Mouse (Mus musculus): Measurements from ENCODE around the gene Atf5.

Atf5 gene

GRCm38 (mm10) chr7:44819391-44819790, 2.9 kb upstream of the Atf5 start:
- no peak for DNase-seq

- DNase-seq = peak; percentile 28
Measured at GRCm38 (mm10) chr7:44818751-44819235, 2.3 kb upstream of the Atf5 start.

DNA sequence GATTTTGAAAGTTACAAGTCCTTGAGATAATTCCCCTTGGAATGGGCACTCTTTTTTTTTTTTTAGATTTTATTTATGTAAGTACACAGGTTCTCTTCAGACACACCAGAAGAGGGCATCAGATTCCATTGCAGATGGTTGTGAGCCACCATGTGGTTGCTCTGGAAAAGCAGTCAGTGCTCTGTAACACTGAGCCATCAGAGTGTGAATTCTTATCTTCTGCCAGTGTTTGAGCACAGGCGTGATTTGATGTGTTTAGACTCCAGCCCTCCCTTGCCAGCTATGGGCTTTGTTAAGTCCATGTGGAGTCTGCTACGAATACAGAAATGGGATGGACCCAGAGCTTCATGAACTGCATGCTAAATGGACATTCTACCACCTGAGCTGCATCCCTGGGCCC, 1.7 kb upstream of the Atf5 start:
- DNase-seq = peak; percentile 13

- no peak for DNase-seq
Measured at GRCm38 (mm10) chr7:44817441-44817840, 983 bp upstream of the Atf5 start.

DNA sequence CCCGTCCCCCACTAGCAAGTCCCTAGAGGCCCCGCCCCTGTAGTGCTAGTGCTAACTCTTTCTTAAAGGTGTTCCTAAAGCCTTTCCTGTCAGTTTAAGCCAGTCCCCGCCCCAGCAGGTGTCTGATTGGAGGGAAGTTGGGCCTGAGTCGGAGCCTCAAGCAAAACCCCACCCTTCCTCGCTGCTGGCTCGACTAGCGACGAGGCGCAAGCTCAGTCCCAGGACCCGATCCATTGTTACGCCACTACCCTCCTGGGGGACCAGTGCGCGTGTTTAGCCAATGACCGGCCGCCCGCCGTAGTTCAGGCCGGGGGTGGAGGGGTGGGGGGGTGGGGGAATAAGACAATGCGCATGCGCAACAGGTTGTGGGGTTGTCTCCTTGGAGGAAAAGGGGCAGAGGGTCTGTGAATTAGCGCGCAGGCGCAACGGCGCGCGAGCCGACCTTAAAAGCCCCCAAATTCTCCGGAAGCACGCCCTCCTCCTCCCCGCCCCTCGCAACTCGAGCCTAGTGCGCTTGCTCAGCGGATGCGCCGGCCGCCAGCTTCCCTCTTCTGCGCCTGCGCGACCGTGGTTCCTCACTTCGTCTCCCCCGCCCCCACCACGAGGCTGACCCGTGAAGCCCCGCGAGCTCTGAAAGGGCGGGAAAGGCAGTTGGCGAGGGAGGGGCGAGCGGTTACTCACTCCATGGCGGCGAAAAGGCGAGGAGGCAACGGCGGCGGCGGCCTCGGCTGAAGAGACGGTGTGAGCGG, 563 bp downstream of the Atf5 start, which contains the start of the genes Nup62 and Il4i1:
Gene Nup62 (plus strand): TSS at position 368 of the 749 bp plus-strand sequence.
Gene Il4i1 (plus strand): TSS at position 667 of the 749 bp plus-strand sequence.
- DNase-seq = peak; percentile 98

- peak; percentile 45 for DNase-seq
Measured at GRCm38 (mm10) chr7:44814952-44815553, 1.4 kb downstream of the Atf5 start.

DNA sequence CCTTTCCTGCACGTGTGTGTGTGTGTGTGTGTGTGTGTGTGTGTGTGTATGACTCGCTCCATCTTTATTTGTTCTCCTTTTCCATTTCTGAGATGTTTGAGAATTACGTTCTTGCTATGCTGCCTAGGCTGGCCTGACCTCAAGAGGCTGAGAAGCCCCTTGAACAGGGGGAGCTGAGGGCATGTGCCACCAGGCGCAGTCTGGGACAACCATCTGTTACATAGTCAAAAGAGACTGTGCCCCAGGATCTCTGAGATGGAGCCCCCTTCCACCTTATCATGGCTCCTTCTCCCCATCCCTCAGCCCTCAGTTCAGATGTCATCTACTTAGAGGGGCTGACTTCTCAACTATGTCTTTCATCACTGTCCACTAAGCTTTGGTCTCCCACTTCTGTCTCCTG, 2.0 kb downstream of the Atf5 start:
- no peak for DNase-seq

DNA sequence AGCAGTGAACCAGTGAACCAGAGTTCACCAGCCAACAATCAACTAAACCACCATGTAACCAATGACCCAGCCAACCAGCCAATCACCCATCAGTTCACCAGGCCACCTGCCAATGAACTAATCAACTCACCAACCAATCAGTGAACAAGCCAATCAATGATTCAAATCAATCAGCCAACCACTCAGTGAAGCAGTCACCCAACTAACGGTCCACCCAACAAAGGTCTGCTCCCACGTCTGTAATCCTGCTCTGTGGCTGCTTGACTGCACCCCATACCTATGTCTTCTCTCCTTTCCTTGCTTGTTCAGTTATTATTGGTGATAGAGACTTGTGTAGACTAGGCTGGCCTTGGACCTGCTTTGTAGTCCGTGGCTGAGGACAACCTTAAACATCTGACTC, 2.5 kb downstream of the Atf5 start:
- DNase-seq = no peak

DNA sequence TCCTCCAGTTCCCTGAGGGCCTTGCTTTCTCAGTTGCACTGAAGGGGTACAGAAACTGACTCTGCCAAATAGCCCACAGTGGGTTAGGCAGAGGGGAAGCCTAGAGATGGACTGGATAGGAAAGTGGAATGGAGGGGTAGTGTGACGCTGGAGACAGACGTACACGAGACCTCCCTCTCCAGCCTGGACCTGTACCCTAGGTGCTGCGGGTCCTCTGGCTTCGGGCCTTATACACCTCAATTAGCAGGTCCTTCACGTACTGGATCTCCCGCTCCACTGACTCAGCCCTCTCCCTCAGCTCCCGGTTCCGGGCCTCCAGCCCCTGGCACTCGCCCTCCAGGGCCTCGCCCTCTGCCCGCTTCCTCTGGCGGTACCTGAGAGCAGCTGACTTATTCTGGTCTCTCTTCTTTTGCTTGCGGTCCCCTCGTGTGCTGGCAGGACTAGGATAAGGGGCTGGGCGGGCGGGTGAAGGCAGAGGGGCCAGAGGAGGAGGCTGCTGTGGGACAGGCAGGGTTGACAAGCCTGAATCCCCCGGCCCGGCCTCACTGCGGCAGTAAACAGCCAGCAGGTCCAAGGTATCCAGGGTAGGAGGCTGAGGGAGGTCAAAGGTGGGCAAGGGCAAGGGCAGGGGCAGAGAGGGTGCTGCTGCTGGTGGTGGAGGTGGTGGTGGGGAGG, 3.7 kb downstream of the Atf5 start:
- DNase-seq = no peak

- DNase-seq = no peak
Measured at GRCm38 (mm10) chr7:44810819-44811557, 5.5 kb downstream of the Atf5 start.

- no peak for DNase-seq
Measured at GRCm38 (mm10) chr7:44810365-44810764, 6.1 kb downstream of the Atf5 start.

- DNase-seq = no peak
Measured at GRCm38 (mm10) chr7:44809466-44809865, 7.0 kb downstream of the Atf5 start.

DNA sequence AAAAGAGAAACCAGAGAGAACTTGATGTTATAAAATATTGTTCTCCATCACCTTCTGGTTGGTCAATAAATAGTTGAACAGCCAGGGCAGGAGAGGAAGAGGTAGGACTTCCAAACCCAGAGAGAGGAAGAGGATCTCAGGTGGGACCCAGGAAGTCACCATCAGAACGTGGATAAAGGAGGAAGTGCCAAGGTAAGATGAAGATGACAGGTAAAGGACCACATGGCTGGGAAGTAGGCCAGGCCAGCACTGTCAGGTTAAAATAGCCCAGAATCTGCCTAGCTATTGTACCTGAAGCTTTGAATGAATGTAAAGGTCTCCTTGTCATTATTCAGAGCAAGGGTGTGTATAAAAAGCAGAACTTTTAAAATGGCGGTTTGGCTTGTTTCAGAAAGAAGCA, 7.5 kb downstream of the Atf5 start:
- DNase-seq = no peak

DNA sequence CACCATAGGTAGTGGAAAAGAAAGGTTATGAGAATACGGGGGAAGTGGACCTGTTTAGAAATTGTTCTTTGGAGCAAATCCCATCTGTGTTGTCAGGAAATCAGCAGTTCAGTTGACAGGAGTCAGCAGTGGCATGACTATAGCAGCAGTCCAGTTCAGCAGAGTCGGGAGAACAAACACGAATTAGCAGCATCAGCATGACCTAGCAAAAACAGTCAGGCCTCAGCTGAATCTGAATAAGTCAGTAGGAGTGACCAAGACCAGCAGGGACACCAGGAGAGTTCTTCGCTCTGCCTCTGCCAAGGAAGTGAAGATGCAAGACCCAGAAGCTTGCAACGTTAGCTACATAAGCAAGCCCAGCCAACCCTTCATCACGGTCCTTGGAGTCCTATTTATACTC, 23.7 kb downstream of the Atf5 start:
- no peak for DNase-seq

DNA sequence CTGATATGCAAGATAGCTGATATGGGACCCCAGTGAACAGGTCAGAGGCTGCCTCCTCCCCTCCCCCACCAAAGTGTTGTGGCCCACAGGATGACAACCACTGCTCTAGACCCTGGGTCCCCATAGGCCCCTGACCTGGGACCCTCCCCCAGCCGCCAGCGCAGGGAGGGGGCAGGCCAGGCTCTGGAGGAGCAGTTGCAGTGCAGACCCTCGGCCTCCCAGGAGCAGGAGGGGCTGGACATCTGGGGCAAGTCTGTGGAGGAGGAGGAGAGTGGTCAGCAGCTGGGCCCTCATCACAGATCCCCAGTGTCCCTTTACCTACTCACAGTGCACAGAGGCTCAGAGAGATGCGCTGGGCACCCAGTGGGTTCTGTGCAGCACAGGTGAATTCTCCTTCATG, 26.4 kb downstream of the Atf5 start:
- DNase-seq = no peak

DNA sequence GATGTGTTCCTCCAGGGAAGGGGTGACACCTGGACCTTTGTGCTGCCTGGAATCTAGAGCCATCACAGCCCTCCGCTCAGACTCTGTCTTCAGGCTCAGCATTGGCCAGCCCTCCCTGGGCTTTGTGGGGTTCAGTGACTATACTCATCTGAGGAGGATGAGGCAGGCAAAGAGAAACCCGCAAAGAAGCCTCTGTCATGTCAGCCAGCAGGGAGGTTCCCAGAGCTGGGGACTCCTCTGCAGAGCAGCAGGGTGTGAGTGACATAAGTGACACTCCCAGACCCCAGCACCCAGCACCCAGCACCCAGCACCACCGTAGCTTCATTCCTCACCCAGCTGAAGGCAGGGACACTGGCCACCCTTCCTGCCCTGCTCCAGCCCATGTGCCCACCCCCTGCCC, 26.9 kb downstream of the Atf5 start:
- no peak for DNase-seq

GRCm38 (mm10) chr7:44780101-44780500, 36.4 kb downstream of the Atf5 start:
- DNase-seq = no peak

DNA sequence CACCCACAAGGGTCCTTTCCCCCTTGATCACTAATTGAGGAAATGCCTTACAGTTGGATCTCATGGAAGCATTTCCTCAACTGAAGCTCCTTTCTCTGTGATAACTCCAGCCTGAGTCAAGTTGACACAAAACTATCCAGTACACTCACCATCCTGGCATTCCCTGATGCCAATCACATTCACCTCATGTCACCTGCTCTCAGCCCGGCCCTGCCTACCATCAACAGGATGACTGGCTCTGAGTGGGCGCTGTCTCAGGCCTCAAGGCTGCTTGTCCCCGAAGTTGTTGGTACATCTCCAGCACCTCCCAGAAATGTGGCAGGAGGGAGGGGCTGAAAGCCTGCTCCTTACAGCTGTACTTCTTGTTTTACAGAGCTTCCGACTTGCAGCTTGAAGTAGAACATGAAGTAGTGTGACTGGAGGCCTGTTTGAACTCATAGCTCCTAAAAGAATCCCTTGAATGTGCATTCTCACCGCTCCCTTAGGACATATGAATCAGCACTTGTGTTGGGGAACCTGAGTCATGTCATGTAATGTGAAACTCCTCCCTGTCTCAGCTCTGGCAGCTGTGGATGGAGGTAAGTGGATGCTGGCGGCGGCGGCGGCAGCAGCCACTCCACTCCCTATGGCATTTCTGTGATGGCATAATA, 39.5 kb downstream of the Atf5 start:
- no peak for DNase-seq

DNA sequence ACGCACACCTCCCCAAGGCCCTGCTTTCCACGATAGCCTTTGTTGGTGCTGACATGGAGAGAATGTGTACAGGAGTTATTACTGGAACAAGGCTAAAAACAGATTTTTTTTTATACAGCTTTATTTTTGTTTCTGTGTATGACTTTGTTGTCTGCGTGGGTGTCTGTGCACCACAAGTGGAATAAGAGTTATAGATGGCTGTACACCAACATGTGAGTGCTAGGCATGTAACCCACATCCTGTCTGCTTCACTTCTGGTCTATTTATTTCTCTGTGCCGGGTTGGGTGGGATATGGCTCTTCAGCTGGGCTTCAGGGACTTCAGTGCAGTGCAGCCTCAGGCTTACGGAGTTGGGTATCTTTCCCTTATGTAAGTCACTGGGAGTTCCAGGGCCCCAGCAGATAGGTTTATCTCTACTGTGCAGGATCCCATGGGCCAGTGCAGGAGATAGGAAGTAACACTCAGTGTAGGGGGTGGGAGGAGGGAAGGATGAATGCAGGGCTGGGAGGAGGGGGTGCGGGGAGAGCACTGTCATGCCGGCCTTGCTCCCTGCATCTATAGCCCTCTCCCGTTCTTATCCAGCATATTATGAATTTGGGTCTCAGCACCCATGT, 43.8 kb downstream of the Atf5 start:
- DNase-seq = no peak

DNA sequence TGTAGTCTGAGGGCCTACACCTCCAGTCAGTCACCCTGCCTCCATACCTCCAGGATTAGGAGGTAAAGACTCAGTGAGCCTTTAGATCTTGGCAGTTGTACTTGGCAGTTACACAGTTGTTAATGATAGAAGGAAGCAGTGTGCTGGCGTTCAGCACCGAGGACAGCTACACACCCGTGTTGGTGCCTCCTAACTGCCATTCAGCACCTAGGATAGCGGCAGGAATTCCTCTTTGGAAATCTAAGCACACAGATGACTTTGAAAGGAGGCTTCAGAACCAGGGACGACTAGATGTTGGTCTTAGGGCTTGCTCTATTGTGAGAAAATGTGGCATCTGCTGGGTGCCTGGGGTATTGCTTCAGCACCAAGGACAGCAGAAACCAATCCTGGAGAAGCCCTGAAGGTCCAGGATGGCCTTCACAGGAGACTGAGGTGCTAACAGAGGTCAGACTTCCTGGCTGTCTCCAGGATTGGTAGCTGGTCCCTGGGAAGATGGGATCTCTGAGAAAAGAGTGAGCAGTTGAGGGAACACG, 46.3 kb downstream of the Atf5 start:
- DNase-seq = no peak

DNA sequence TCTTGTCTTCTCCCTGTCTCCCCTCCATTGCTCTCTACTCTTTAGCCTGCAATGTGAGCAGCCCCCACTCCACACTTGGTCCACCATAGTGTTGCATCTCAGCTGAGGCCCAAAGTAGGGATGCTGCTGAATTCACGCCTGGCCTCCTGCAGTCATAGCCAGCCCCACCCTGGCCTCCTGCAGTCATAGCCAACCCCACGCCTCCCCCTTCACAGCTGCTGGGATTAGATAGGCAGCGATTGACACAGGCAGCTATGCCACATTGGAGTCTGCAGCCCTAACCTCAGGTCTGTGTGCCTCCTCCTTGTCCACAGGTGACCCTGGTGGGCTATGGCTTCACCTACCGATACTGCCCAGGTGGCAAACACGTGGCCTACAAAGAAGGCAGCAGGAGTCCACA, 48.3 kb downstream of the Atf5 start:
- DNase-seq = no peak
